Mouse (Mus musculus) ES-Bruce4 (cell line): ENCODE results near the gene Ankrd33b. TPM values are rescaled to one million over a fixed set of nuclear protein-coding genes. Genes with fewer than 3 reads are reported as not detected.

Experiments
- H3K27ac ChIP-seq: 2 replicates; pipeline ENCODE4 v1.5.1; 2012; ENCODE audit warnings: low read length, inconsistent platforms; ENCODE audit not compliant: insufficient read depth
- H3K27me3 ChIP-seq: 2 replicates; pipeline ENCODE4 v1.6.1; 2012; ENCODE audit warnings: mild to moderate bottlenecking, low read length, inconsistent platforms; ENCODE audit not compliant: control insufficient read depth, poor library complexity, insufficient read depth, severe bottlenecking
- H3K36me3 ChIP-seq: 2 replicates; pipeline ENCODE4 v1.6.1; 2012; ENCODE audit warnings: inconsistent platforms, mild to moderate bottlenecking, low read length, moderate library complexity; ENCODE audit not compliant: control insufficient read depth, poor library complexity, insufficient read depth, severe bottlenecking
- H3K4me1 ChIP-seq: one replicate; pipeline ENCODE4 v1.8.1; 2011; ENCODE audit warnings: low read length; ENCODE audit not compliant: control insufficient read depth, insufficient read depth
- H3K4me3 ChIP-seq: 2 replicates; pipeline ENCODE4 v1.5.1; 2011; ENCODE audit warnings: low read depth, mild to moderate bottlenecking, low read length
- H3K9ac ChIP-seq: 2 replicates; pipeline ENCODE4 v1.6.1; 2012; ENCODE audit warnings: low read depth, mild to moderate bottlenecking, inconsistent platforms; ENCODE audit not compliant: poor library complexity, severe bottlenecking
- H3K9me3 ChIP-seq: replicated peaks from 2 replicates; pipeline ENCODE4 v1.6.1; 2012; ENCODE audit warnings: mild to moderate bottlenecking, low read length, inconsistent platforms; ENCODE audit not compliant: control insufficient read depth, poor library complexity, insufficient read depth, severe bottlenecking
- CTCF ChIP-seq: IDR thresholded peaks from one replicate; pipeline ENCODE4 v1.8.1; 2011; ENCODE audit warnings: low read depth, low read length
- EP300 ChIP-seq: IDR thresholded peaks from 2 replicates; pipeline ENCODE4 v1.6.1; 2011; ENCODE audit warnings: low read depth, low read length; ENCODE audit not compliant: insufficient read depth
- POLR2A ChIP-seq: IDR thresholded peaks from one replicate; pipeline ENCODE4 v1.8.1; 2011; ENCODE audit warnings: low read length; ENCODE audit not compliant: insufficient read depth
- polyA plus RNA-seq: library from polyadenylated mRNA; stranded (reverse); fragments of >200 nt; gene quantifications from 2 replicates; pipeline ENCODE4 v1.2.4, GENCODE M21; 2011; ENCODE audit warnings: low read depth; ENCODE audit not compliant: missing spikeins, insufficient read depth, insufficient read length

Gene Ankrd33b
- polyA plus RNA-seq, 1 experiment, result 1.6 TPM

- Histone ChIP-seq H3K9me3 (no peaks in the 10 kb centered on the region), H3K9ac (no peak overlapping the region), H3K27ac (no peak overlapping the region), H3K4me1 (no peaks in the 10 kb centered on the region), H3K36me3 (no peaks in the 10 kb centered on the region), H3K27me3 (no peaks in the 10 kb centered on the region), H3K4me3 (no peak overlapping the region)
- TF ChIP-seq CTCF (no peak), EP300 (no peak), POLR2A (no peak)
Observed at GRCm38 (mm10) chr15:31243260-31243659, 124.3 kb downstream of the Ankrd33b start.

Other genes with a start within 250 kb of the Ankrd33b start
- 22.7 and 23.9 TPM in 2 replicates for gene Dap, start 143.4 kb downstream of the Ankrd33b start, polyA plus RNA-seq
- 1.5 and 1.6 TPM in 2 replicates for gene Ropn1l, start 86.0 kb upstream of the Ankrd33b start, polyA plus RNA-seq
- 54.0 and 58.9 TPM in 2 replicates for gene March6, start 163.3 kb upstream of the Ankrd33b start, polyA plus RNA-seq
- 1.3 TPM in 1 of 2 replicates, not detected in the other for gene Cmbl, start 197.7 kb upstream of the Ankrd33b start, polyA plus RNA-seq
- gene Cct5, start 234.1 kb upstream of the Ankrd33b start, polyA plus RNA-seq, result 651 and 659 TPM in 2 replicates
- gene Fam173b, start 234.1 kb upstream of the Ankrd33b start, polyA plus RNA-seq, result 6.5 and 7.8 TPM in 2 replicates